Mouse (Mus musculus) liver, embryonic 15.5 days (tissue): ENCODE data around the gene Bmp5. TPM values are rescaled to one million over a fixed set of nuclear protein-coding genes. Genes with fewer than 3 reads are reported as not detected.
"Not testable (repeated sequence)": the region's sequence is repeated elsewhere in the genome, so short reads cannot be mapped to it uniquely, and the experiment has no call there.

Experiments used
- ATAC-seq: fragments of 200-750 bp; cut with Nextera tagmentation; 2 replicates; pipeline ENCODE4 v1.8.0; 2017; ENCODE audit warnings: moderate number of reproducible peaks, mild to moderate bottlenecking, moderate library complexity; ENCODE audit not compliant: insufficient read depth
- H3K27ac ChIP-seq: fragments of 300-500 bp; sonication (generic); replicated peaks from 2 replicates; pipeline ENCODE4 v1.5.1; 2015; ENCODE audit warnings: mild to moderate bottlenecking, inconsistent platforms
- H3K27me3 ChIP-seq: fragments of 300-500 bp; sonication (generic); 2 replicates; pipeline ENCODE4 v1.6.1; 2015; ENCODE audit warnings: mild to moderate bottlenecking, inconsistent platforms
- H3K36me3 ChIP-seq: fragments of 300-500 bp; sonication (generic); replicated peaks from 2 replicates; pipeline ENCODE4 v1.6.1; 2015; ENCODE audit warnings: moderate library complexity, mild to moderate bottlenecking, inconsistent platforms
- H3K4me1 ChIP-seq: fragments of 300-500 bp; sonication (generic); replicated peaks from 2 replicates; pipeline ENCODE4 v1.6.1; 2015; ENCODE audit warnings: inconsistent platforms
- H3K4me2 ChIP-seq: fragments of 300-500 bp; sonication (generic); 2 replicates; pipeline ENCODE4 v1.6.1; 2015; ENCODE audit warnings: moderate library complexity, mild to moderate bottlenecking, inconsistent platforms
- H3K4me3 ChIP-seq: fragments of 300-500 bp; sonication (generic); replicated peaks from 2 replicates; pipeline ENCODE4 v1.5.1; 2015; ENCODE audit warnings: mild to moderate bottlenecking, inconsistent platforms
- H3K9ac ChIP-seq: fragments of 300-500 bp; sonication (generic); 2 replicates; pipeline ENCODE4 v1.6.1; 2015; ENCODE audit warnings: moderate library complexity, mild to moderate bottlenecking, inconsistent platforms
- H3K9me3 ChIP-seq: fragments of 300-500 bp; sonication (generic); replicated peaks from 2 replicates; pipeline ENCODE4 v1.6.1; 2016; ENCODE audit warnings: inconsistent platforms
- WGBS: fragments of 180-500 bp; shearing (Covaris S2); methylation state at CpG from one replicate; pipeline ENCODE4 v1.1.7; 2015; ENCODE audit warnings: mixed read lengths; ENCODE audit not compliant: insufficient replicate concordance; 5-methylcytosine and 5-hydroxymethylcytosine counted together
- polyA plus RNA-seq: library from polyadenylated mRNA; unstranded; fragments of >200 nt; fragmentation: Nextera tagmentation; extraction: Ambion mirVana; gene quantifications from 2 replicates; pipeline ENCODE4 v1.2.1, GENCODE M21; 2015

The Bmp5 gene
- polyA plus RNA-seq, 1 experiment from 2014 or later: 1.6 TPM

GRCm38 (mm10) chr9:75783573-75783972 is 8.4 kb downstream of the Bmp5 start:
- H3K36me3 ChIP-seq: no peaks in the 10 kb centered on the region
- H3K9ac ChIP-seq: no peak overlapping the region
- no peaks in the 10 kb centered on the region for H3K4me1 ChIP-seq
- no peak overlapping the region for H3K27ac ChIP-seq
- ATAC-seq: no peak
- 64% methylated on average over 2 of the region's 2 CpGs for WGBS
- H3K27me3 ChIP-seq: no peaks in the 10 kb centered on the region
- no peak overlapping the region for H3K4me2 ChIP-seq
- H3K9me3 ChIP-seq: no peaks in the 10 kb centered on the region
- no peak overlapping the region for H3K4me3 ChIP-seq

- 61% methylated on average over 5 of the region's 5 CpGs for WGBS
- Histone ChIP-seq H3K4me1 (no peaks in the 10 kb centered on the region), H3K9ac (no peak overlapping the region), H3K27me3 (no peaks in the 10 kb centered on the region), H3K36me3 (no peaks in the 10 kb centered on the region), H3K4me3 (no peak overlapping the region), H3K4me2 (no peak overlapping the region), H3K9me3 (no peaks in the 10 kb centered on the region), H3K27ac (no peak overlapping the region)
- no peak for ATAC-seq
Observed at GRCm38 (mm10) chr9:75785959-75786358, 10.8 kb downstream of the Bmp5 start.

GRCm38 (mm10) chr9:75787121-75787520 is 12.0 kb downstream of the Bmp5 start:
- no peaks in the 10 kb centered on the region for H3K36me3 ChIP-seq
- no peak overlapping the region for H3K4me3 ChIP-seq
- no peak for ATAC-seq
- no peaks in the 10 kb centered on the region for H3K4me1 ChIP-seq
- H3K9ac ChIP-seq: no peak overlapping the region
- H3K27ac ChIP-seq: no peak overlapping the region
- 71% methylated on average over 15 of the region's 15 CpGs for WGBS
- H3K27me3 ChIP-seq: no peaks in the 10 kb centered on the region
- H3K4me2 ChIP-seq: no peak overlapping the region
- no peaks in the 10 kb centered on the region for H3K9me3 ChIP-seq

GRCm38 (mm10) chr9:75789879-75790428 is 14.8 kb downstream of the Bmp5 start:
- no peak for ATAC-seq
- Histone ChIP-seq H3K4me1 (no peaks in the 10 kb centered on the region), H3K4me2 (no peak overlapping the region), H3K36me3 (no peaks in the 10 kb centered on the region), H3K9me3 (no peaks in the 10 kb centered on the region), H3K9ac (no peak overlapping the region), H3K27me3 (no peaks in the 10 kb centered on the region), H3K4me3 (no peak overlapping the region), H3K27ac (no peak overlapping the region)
- WGBS: 43% methylated on average over 7 of the region's 7 CpGs

GRCm38 (mm10) chr9:75804940-75805339 is 29.8 kb downstream of the Bmp5 start:
- no peak for ATAC-seq
- Histone ChIP-seq H3K27ac (no peak overlapping the region), H3K4me3 (no peak overlapping the region), H3K9ac (no peak overlapping the region), H3K27me3 (no peaks in the 10 kb centered on the region), H3K36me3 (no peaks in the 10 kb centered on the region), H3K4me2 (no peak overlapping the region), H3K9me3 (no peaks in the 10 kb centered on the region), H3K4me1 (no peaks in the 10 kb centered on the region)
- WGBS: 59% methylated on average over 6 of the region's 6 CpGs

GRCm38 (mm10) chr9:75808179-75808578 is 33.0 kb downstream of the Bmp5 start:
- not testable (repeated sequence) for H3K9me3 ChIP-seq, ATAC-seq, H3K36me3 ChIP-seq, H3K9ac ChIP-seq, H3K27me3 ChIP-seq, H3K4me2 ChIP-seq, H3K27ac ChIP-seq, H3K4me3 ChIP-seq, H3K4me1 ChIP-seq
- 69% methylated on average over 4 of the region's 4 CpGs for WGBS

GRCm38 (mm10) chr9:75808659-75809058 is 33.5 kb downstream of the Bmp5 start:
- Histone ChIP-seq H3K27me3 (no peaks in the 10 kb centered on the region), H3K4me1 (no peaks in the 10 kb centered on the region), H3K27ac (no peak overlapping the region), H3K36me3 (no peaks in the 10 kb centered on the region), H3K9me3 (no peaks in the 10 kb centered on the region), H3K9ac (no peak overlapping the region), H3K4me3 (no peak overlapping the region), H3K4me2 (no peak overlapping the region)
- WGBS: 69% methylated on average over 7 of the region's 7 CpGs
- ATAC-seq: no peak

- ATAC-seq: no peak
- WGBS: 73% methylated on average over 1 of the region's 1 CpGs
Observed at GRCm38 (mm10) chr9:75815161-75815560, 40.0 kb downstream of the Bmp5 start.

GRCm38 (mm10) chr9:75818400-75818799 is 43.2 kb downstream of the Bmp5 start:
- 61% methylated on average over 5 of the region's 5 CpGs for WGBS
- H3K27me3 ChIP-seq: no peaks in the 10 kb centered on the region
- H3K9me3 ChIP-seq: no peaks in the 10 kb centered on the region
- no peaks in the 10 kb centered on the region for H3K36me3 ChIP-seq
- H3K4me1 ChIP-seq: no peaks in the 10 kb centered on the region
- no peak overlapping the region for H3K4me3 ChIP-seq
- no peak overlapping the region for H3K4me2 ChIP-seq
- H3K9ac ChIP-seq: no peak overlapping the region
- ATAC-seq: no peak
- H3K27ac ChIP-seq: no peak overlapping the region

More at GRCm38 (mm10) chr9:75815161-75815560, 40.0 kb downstream of the Bmp5 start:
- Histone ChIP-seq H3K9me3 (no peaks in the 10 kb centered on the region), H3K4me3 (no peak overlapping the region), H3K9ac (no peak overlapping the region), H3K27ac (no peak overlapping the region), H3K4me1 (no peaks in the 10 kb centered on the region), H3K27me3 (no peaks in the 10 kb centered on the region), H3K4me2 (no peak overlapping the region), H3K36me3 (no peaks in the 10 kb centered on the region)

- no peak overlapping the region for H3K4me3 ChIP-seq
- no peaks in the 10 kb centered on the region for H3K9me3 ChIP-seq
- no peak overlapping the region for H3K27ac ChIP-seq
- H3K4me2 ChIP-seq: no peak overlapping the region
- H3K4me1 ChIP-seq: no peaks in the 10 kb centered on the region
- H3K36me3 ChIP-seq: no peaks in the 10 kb centered on the region
- no peaks in the 10 kb centered on the region for H3K27me3 ChIP-seq
- 72% methylated on average over 9 of the region's 9 CpGs for WGBS
- no peak overlapping the region for H3K9ac ChIP-seq
- no peak for ATAC-seq
Observed at GRCm38 (mm10) chr9:75832468-75832867, 57.3 kb downstream of the Bmp5 start.

GRCm38 (mm10) chr9:75833189-75833732 is 58.1 kb downstream of the Bmp5 start:
- no peak overlapping the region for H3K4me2 ChIP-seq
- 73% methylated on average over 5 of the region's 5 CpGs for WGBS

GRCm38 (mm10) chr9:75839450-75839849 is 64.3 kb downstream of the Bmp5 start:
- no peak overlapping the region for H3K4me2 ChIP-seq
- H3K27ac ChIP-seq: no peak overlapping the region
- no peak overlapping the region for H3K4me3 ChIP-seq
- H3K27me3 ChIP-seq: no peaks in the 10 kb centered on the region
- H3K9me3 ChIP-seq: no peaks in the 10 kb centered on the region
- H3K9ac ChIP-seq: no peak overlapping the region
- H3K4me1 ChIP-seq: no peaks in the 10 kb centered on the region
- ATAC-seq: no peak
- 43% methylated on average over 3 of the region's 3 CpGs for WGBS
- no peaks in the 10 kb centered on the region for H3K36me3 ChIP-seq

More at GRCm38 (mm10) chr9:75833189-75833732, 58.1 kb downstream of the Bmp5 start:
- no peak overlapping the region for H3K9ac ChIP-seq
- no peak overlapping the region for H3K27ac ChIP-seq
- no peaks in the 10 kb centered on the region for H3K27me3 ChIP-seq
- no peak overlapping the region for H3K4me3 ChIP-seq
- ATAC-seq: no peak
- H3K9me3 ChIP-seq: no peaks in the 10 kb centered on the region
- no peaks in the 10 kb centered on the region for H3K4me1 ChIP-seq
- H3K36me3 ChIP-seq: no peaks in the 10 kb centered on the region
